Mouse (Mus musculus) G1E (cell line): ENCODE data around the gene Tmem165.

Source experiments
- CTCF ChIP-seq: IDR thresholded peaks from 2 replicates; pipeline ENCODE4 v1.5.1; 2012; ENCODE audit warnings: low read depth, low read length, inconsistent platforms, mixed read lengths
- GATA1 ChIP-seq: IDR thresholded peaks from 2 replicates; pipeline ENCODE4 v1.6.1; 2012; ENCODE audit warnings: borderline replicate concordance, low read length, inconsistent platforms, mixed read lengths
- GATA2 ChIP-seq: IDR thresholded peaks from 2 replicates; pipeline ENCODE4 v1.6.1; 2012; ENCODE audit warnings: low read depth, low read length, inconsistent platforms, borderline replicate concordance
- POLR2AphosphoS5 ChIP-seq: IDR thresholded peaks from 2 replicates; pipeline ENCODE4 v1.6.1; 2012; ENCODE audit warnings: low read depth, low read length, inconsistent platforms; ENCODE audit not compliant: insufficient replicate concordance
- TAL1 ChIP-seq: conservative IDR thresholded peaks from 2 replicates; pipeline ENCODE4 v1.6.1; 2012; ENCODE audit warnings: low read depth, low read length, inconsistent platforms, mixed read lengths

- no peak for TF ChIP-seq GATA1
- TF ChIP-seq CTCF, result no peak
- no peak for TF ChIP-seq TAL1
- TF ChIP-seq POLR2AphosphoS5, result no peak
- TF ChIP-seq GATA2, result no peak
Observed at GRCm38 (mm10) chr5:76135644-76136043, 48.0 kb upstream of the Tmem165 start.
